Mouse (Mus musculus) ES-E14 (cell line): ENCODE data around the gene Gabarapl1.

ENCODE experiments used
- HCFC1 ChIP-seq: IDR thresholded peaks from 2 replicates; pipeline ENCODE4 v1.6.1; 2012; ENCODE audit warnings: low read length, inconsistent platforms, borderline replicate concordance; ENCODE audit not compliant: insufficient read depth
- MAFK ChIP-seq: IDR thresholded peaks from 2 replicates; pipeline ENCODE4 v1.6.1; 2014; ENCODE audit warnings: mild to moderate bottlenecking, low read depth, low read length, inconsistent platforms; ENCODE audit not compliant: insufficient read depth
- ZNF384 ChIP-seq: IDR thresholded peaks from 2 replicates; pipeline ENCODE4 v1.6.1; 2012; ENCODE audit warnings: low read depth, low read length, inconsistent platforms

DNA sequence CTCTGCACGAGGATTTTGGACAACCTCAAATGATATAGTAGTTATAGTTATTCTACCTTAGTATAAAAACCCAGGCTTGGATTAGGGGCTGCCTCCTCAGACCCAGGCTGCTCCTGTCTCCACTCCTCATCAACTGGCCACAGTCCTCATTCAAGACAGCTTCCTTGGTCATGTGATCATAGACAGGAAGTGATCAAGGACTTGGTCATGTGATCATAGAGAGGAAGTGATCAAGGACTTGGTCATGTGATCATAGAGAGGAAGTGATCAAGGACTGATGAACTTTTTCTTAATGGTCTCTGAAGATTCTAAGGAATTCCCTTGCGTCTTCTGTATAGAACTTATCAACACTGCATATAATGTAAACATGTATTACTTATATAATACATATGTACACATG lies 14.3 kb downstream of the Gabarapl1 start:
- no peak for TF ChIP-seq ZNF384
- TF ChIP-seq MAFK, result no peak
- TF ChIP-seq HCFC1, result no peak
